Mouse (Mus musculus) liver, embryonic 12.5 days (tissue): ENCODE results near the gene Haspin. TPM values are rescaled to one million over a fixed set of nuclear protein-coding genes. Genes with fewer than 3 reads are reported as not detected.
A peak's percentile ranks its signal among the peaks of the same experiment; 100 is the strongest.

Experiments used
- ATAC-seq: fragments of 200-750 bp; cut with Nextera tagmentation; 2 replicates; pipeline ENCODE4 v1.8.0; 2017; ENCODE audit warnings: moderate number of reproducible peaks, mild to moderate bottlenecking, moderate library complexity
- H3K27ac ChIP-seq: fragments of 300-500 bp; sonication (generic); 2 replicates; pipeline ENCODE4 v1.5.1; 2016; ENCODE audit warnings: mild to moderate bottlenecking
- H3K27me3 ChIP-seq: fragments of 300-500 bp; sonication (generic); replicated peaks from 2 replicates; pipeline ENCODE4 v1.6.1; 2016; ENCODE audit warnings: mild to moderate bottlenecking, moderate library complexity
- H3K36me3 ChIP-seq: fragments of 300-500 bp; sonication (generic); 2 replicates; pipeline ENCODE4 v1.6.1; 2016; ENCODE audit warnings: mild to moderate bottlenecking, moderate library complexity
- H3K4me1 ChIP-seq: fragments of 300-500 bp; sonication (generic); 2 replicates; pipeline ENCODE4 v1.6.1; 2016
- H3K4me2 ChIP-seq: fragments of 300-500 bp; sonication (generic); 2 replicates; pipeline ENCODE4 v1.6.1; 2016; ENCODE audit warnings: mild to moderate bottlenecking, moderate library complexity
- H3K4me3 ChIP-seq: fragments of 300-500 bp; sonication (generic); 2 replicates; pipeline ENCODE4 v1.5.1; 2016; ENCODE audit warnings: mild to moderate bottlenecking, moderate library complexity
- H3K9ac ChIP-seq: fragments of 300-500 bp; sonication (generic); 2 replicates; pipeline ENCODE4 v1.6.1; 2016; ENCODE audit warnings: mild to moderate bottlenecking, moderate library complexity
- H3K9me3 ChIP-seq: fragments of 300-500 bp; sonication (generic); replicated peaks from 2 replicates; pipeline ENCODE4 v1.6.1; 2016; ENCODE audit warnings: mild to moderate bottlenecking, moderate library complexity
- WGBS: fragments of 180-500 bp; shearing (Covaris S2); methylation state at CpG from one replicate; pipeline ENCODE4 v1.1.7; 2016; ENCODE audit not compliant: insufficient replicate concordance; 5-methylcytosine and 5-hydroxymethylcytosine counted together
- polyA plus RNA-seq: library from polyadenylated mRNA; unstranded; fragments of >200 nt; fragmentation: Nextera tagmentation; extraction: Ambion mirVana; gene quantifications from 2 replicates; pipeline ENCODE4 v1.2.1, GENCODE M21; 2016

The Haspin gene
- polyA plus RNA-seq, 1 experiment from 2014 or later: 18.5 TPM

- Histone ChIP-seq H3K4me3 (no peak overlapping the region), H3K27me3 (0 out of 2 replicates have a peak, but pooled peaks cover 5% of the 10 kb centered on the region), H3K4me2 (no peak overlapping the region), H3K36me3 (no peaks in the 10 kb centered on the region), H3K9ac (no peak overlapping the region), H3K4me1 (no peaks in the 10 kb centered on the region), H3K27ac (no peak overlapping the region), H3K9me3 (no peaks in the 10 kb centered on the region)
- no peak for ATAC-seq
- WGBS: 63% methylated on average over 14 of the region's 14 CpGs
Measured at GRCm38 (mm10) chr11:73099976-73100750, 37.9 kb downstream of the Haspin start.

- H3K4me2 ChIP-seq: no peak overlapping the region
- ATAC-seq: no peak
- H3K9ac ChIP-seq: no peak overlapping the region
- 66% methylated on average over 5 of the region's 5 CpGs for WGBS
- 0 out of 2 replicates have a peak, but pooled peaks cover 3% of the 10 kb centered on the region for H3K27me3 ChIP-seq
- no peak overlapping the region for H3K4me3 ChIP-seq
- H3K9me3 ChIP-seq: no peaks in the 10 kb centered on the region
- H3K36me3 ChIP-seq: no peaks in the 10 kb centered on the region
- H3K4me1 ChIP-seq: no peaks in the 10 kb centered on the region
- H3K27ac ChIP-seq: no peak overlapping the region
Measured at GRCm38 (mm10) chr11:73098860-73099259, 39.2 kb downstream of the Haspin start.

DNA sequence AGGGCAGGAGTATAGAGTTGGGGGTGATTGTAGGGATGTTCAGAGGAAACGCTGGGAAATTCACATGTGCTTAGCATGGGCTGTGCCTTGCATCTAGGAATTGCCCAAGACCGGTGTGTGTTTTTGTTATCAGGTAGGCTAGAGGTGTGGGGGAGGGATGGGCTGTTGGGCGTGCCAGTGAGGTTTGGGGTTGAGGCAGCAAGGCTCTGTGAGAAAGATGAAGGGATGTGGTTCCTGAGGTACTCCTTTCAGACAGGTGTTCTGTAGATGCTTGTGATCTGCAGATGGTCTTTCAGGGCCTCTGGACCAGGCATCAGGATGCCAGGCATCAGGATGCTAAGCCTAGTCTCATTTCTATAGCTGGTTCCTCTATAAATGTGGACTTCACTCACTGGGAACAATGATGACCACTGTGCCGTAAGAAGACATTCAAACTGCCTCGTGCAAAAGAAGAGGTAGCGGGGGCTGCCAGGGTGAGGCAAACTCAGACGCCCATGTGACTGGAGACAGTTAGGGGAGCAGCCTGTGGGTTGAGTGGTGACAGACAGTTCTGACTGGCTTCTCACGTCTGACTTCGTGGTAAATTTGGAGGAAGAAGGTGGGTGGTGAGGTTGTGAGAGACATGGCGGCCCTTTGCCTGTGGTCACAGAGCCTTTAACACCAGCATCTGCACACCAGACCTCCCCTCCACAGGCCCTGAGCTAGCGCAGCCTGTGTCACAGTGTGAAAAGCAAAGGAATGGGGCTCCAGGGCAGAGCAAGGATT is 43.7 kb downstream of the Haspin start:
- WGBS: 46% methylated on average over 11 of the region's 11 CpGs
- Histone ChIP-seq H3K4me2 (no peak overlapping the region), H3K9me3 (no peaks in the 10 kb centered on the region), H3K27me3 (no peaks in the 10 kb centered on the region), H3K9ac (no peak overlapping the region), H3K27ac (no peak overlapping the region), H3K4me1 (no peaks in the 10 kb centered on the region), H3K4me3 (no peak overlapping the region), H3K36me3 (no peaks in the 10 kb centered on the region)
- ATAC-seq: no peak

DNA sequence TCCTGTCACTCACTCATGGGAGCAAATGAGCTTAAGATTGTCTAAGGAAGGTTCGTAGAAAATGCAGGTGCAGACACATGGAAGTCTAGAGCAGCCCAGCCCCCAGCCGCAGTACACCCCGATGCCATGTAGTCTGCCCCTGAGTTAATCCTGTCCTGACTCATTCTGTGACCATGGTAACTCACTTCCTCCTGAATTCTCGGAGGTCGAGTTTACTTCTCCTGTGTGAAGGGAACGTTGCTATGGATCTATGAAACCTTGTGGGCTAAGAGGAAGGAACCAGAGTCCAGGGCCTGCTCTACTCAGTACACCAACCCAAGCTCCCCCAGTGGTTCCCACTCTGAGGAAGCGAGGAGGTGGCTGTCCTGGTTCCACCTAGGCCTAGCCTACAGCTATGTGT is 45.2 kb downstream of the Haspin start:
- Histone ChIP-seq H3K27ac (no peak overlapping the region), H3K9ac (no peak overlapping the region), H3K4me3 (no peak overlapping the region), H3K4me1 (no peaks in the 10 kb centered on the region), H3K27me3 (no peaks in the 10 kb centered on the region), H3K9me3 (no peaks in the 10 kb centered on the region), H3K4me2 (no peak overlapping the region), H3K36me3 (no peaks in the 10 kb centered on the region)
- ATAC-seq: peak; percentile 30; the same call in 1 of the 2 replicates
- WGBS: 41% methylated on average over 7 of the region's 7 CpGs

DNA sequence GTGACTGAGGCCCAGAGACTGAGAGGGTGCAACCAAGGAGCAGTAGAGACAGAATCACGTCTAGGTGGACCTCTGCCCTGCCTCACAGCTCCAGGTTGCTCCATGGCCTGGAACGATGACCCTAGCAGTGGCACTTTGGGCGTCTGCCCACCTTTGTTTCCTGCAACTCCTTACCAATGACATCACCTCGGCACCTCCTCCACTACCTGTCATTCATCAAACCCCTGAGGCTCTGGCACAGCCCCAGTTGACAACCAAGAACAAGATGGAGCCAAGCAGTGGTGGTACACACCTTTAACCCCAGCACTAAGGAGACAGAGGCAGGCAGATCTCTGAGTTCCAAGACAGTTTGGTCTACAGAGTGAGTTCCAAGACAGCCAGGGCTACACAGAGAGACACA is 46.0 kb downstream of the Haspin start:
- 49% methylated on average over 4 of the region's 4 CpGs for WGBS
- Histone ChIP-seq H3K27me3 (no peaks in the 10 kb centered on the region), H3K36me3 (no peaks in the 10 kb centered on the region), H3K4me1 (no peaks in the 10 kb centered on the region), H3K4me3 (no peak overlapping the region), H3K9me3 (no peaks in the 10 kb centered on the region), H3K27ac (no peak overlapping the region), H3K9ac (no peak overlapping the region), H3K4me2 (no peak overlapping the region)
- ATAC-seq: no peak

GRCm38 (mm10) chr11:73090826-73091225 is 47.3 kb downstream of the Haspin start:
- Histone ChIP-seq H3K4me1 (0 out of 2 replicates have a peak, but pooled peaks cover 3% of the 10 kb centered on the region), H3K9ac (no peak overlapping the region), H3K4me3 (no peak overlapping the region), H3K36me3 (no peaks in the 10 kb centered on the region), H3K4me2 (no peak overlapping the region), H3K9me3 (no peaks in the 10 kb centered on the region), H3K27me3 (no peaks in the 10 kb centered on the region), H3K27ac (no peak overlapping the region)
- 74% methylated on average over 2 of the region's 2 CpGs for WGBS
- ATAC-seq: no peak

DNA sequence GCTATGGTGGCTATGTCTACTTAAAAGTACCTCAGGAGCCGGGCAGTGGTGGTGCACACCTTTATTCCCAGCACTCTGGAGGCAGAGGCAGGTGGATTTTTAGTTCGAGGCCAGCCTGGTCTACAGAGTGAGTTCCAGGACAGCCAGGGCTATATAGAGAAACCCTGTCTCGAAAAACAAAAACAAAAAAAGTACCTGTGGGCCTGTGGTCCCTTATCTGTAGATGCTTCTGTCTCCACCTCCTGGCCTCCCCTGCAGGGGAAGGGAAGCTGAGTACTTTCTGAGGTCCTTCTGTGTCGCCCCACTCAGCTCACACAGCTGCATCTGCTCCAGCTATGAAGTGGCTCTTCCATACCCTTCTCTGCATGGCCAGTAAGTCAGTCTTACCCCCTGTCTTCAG is 47.8 kb downstream of the Haspin start, which contains the start of gene Itgae:
Itgae (plus strand) TSS at position 301 of the 400 bp plus-strand sequence.
- H3K9ac ChIP-seq: no peak within 1 kb of the TSS
- H3K27ac ChIP-seq: no peak within 1 kb of the TSS
- no peak within 1 kb of the TSS for H3K4me2 ChIP-seq
- WGBS: 53% methylated on average over 4 of the region's 4 CpGs
- H3K9me3 ChIP-seq: no peaks in the 10 kb centered on the region
- H3K36me3 ChIP-seq: no peaks in the 10 kb centered on the region
- no peak within 1 kb of the TSS for H3K4me3 ChIP-seq
- no peaks in the 10 kb centered on the region for H3K27me3 ChIP-seq
- ATAC-seq: no peak
- H3K4me1 ChIP-seq: 0 out of 2 replicates have a peak, but pooled peaks cover 3% of the 10 kb centered on the region

GRCm38 (mm10) chr11:73087700-73088480 is 50.2 kb downstream of the Haspin start:
- Histone ChIP-seq H3K4me3 (no peak overlapping the region), H3K9ac (no peak overlapping the region), H3K4me2 (no peak overlapping the region), H3K9me3 (no peaks in the 10 kb centered on the region), H3K27me3 (no peaks in the 10 kb centered on the region), H3K4me1 (peaks cover 10% of the 10 kb centered on the region; the same call in 1 of the 2 replicates), H3K27ac (no peak overlapping the region), H3K36me3 (peaks cover 18% of the 10 kb centered on the region; the same call in 1 of the 2 replicates)
- no peak for ATAC-seq
- 46% methylated on average over 6 of the region's 6 CpGs for WGBS

Other genes starting within 250 kb of the Haspin start
- 17.5 and 18.9 TPM in 2 replicates for gene Atp2a3, start 177.1 kb downstream of the Haspin start, polyA plus RNA-seq
- gene P2rx1, start 139.2 kb downstream of the Haspin start, polyA plus RNA-seq: 12.7 and 15.0 TPM in 2 replicates
- 1.8 and 1.9 TPM in 2 replicates for gene Camkk1, start 119.3 kb downstream of the Haspin start, polyA plus RNA-seq
- gene Ncbp3, start 90.5 kb downstream of the Haspin start, polyA plus RNA-seq: 7.5 and 7.9 TPM in 2 replicates
- 0.14 and 0.19 TPM in 2 replicates for gene Itgae, start 47.7 kb downstream of the Haspin start, polyA plus RNA-seq
- 0.32 and 0.54 TPM in 2 replicates for gene P2rx5, start 22.1 kb upstream of the Haspin start, polyA plus RNA-seq
- 108 and 110 TPM in 2 replicates for gene Emc6, start 38.7 kb upstream of the Haspin start, polyA plus RNA-seq
- gene Tax1bp3, start 38.8 kb upstream of the Haspin start, polyA plus RNA-seq: 44.2 and 44.5 TPM in 2 replicates
- 7.5 and 8.2 TPM in 2 replicates for gene Ctns, start 60.7 kb upstream of the Haspin start, polyA plus RNA-seq
- 2.1 and 2.3 TPM in 2 replicates for gene Shpk, start 61.2 kb upstream of the Haspin start, polyA plus RNA-seq
- not detected in 2 replicates for gene Trpv1, start 96.0 kb upstream of the Haspin start, polyA plus RNA-seq
- gene Trpv3, start 129.1 kb upstream of the Haspin start, polyA plus RNA-seq: not detected in 2 replicates
- 1.1 and 1.2 TPM in 2 replicates for gene Aspa, start 191.3 kb upstream of the Haspin start, polyA plus RNA-seq
- not detected in 2 replicates for gene Gm49340, start 191.4 kb upstream of the Haspin start, polyA plus RNA-seq
- 1.0 and 1.9 TPM in 2 replicates for gene Spata22, start 191.4 kb upstream of the Haspin start, polyA plus RNA-seq
- not detected in 2 replicates for gene Olfr20, start 212.5 kb upstream of the Haspin start, polyA plus RNA-seq
- not detected in 2 replicates for gene Olfr376, start 233.0 kb upstream of the Haspin start, polyA plus RNA-seq